Mouse (Mus musculus): ENCODE measurements at regions not wholly inside any gene's neighbourhood (a gene's known extent, or its start where the extent isn't known, plus 50 kb on each side); places are given as distances from the start of the nearest gene placed in this dataset.

- no peak for DNase-seq (ENCODE audit: low spot score)
These were observed 145.9 kb upstream of the Thbs1 start for GRCm38 (mm10) chr2:117965758-117966157.

GRCm38 (mm10) chr2:117968731-117969130 is 142.9 kb upstream of the Thbs1 start:
- no peak for DNase-seq (ENCODE audit: low spot score)

GRCm38 (mm10) chr2:117970631-117971030 is 141.0 kb upstream of the Thbs1 start:
- DNase-seq (ENCODE audit: low spot score), result no peak

GRCm38 (mm10) chr2:117977033-117977432 is 134.6 kb upstream of the Thbs1 start:
- no peak for DNase-seq (ENCODE audit: low spot score)

GRCm38 (mm10) chr2:117980856-117981255 is 130.8 kb upstream of the Thbs1 start:
- DNase-seq (ENCODE audit: low spot score), result no peak

GRCm38 (mm10) chr2:117984569-117984968 is 127.1 kb upstream of the Thbs1 start:
- DNase-seq (ENCODE audit: low spot score), result no peak

GRCm38 (mm10) chr2:117987426-117988215 is 124.1 kb upstream of the Thbs1 start:
- no peak for DNase-seq (ENCODE audit: low spot score)

- no peak for DNase-seq (ENCODE audit: low spot score)
These were observed 123.1 kb upstream of the Thbs1 start for GRCm38 (mm10) chr2:117988396-117989173.

- DNase-seq (ENCODE audit: low spot score), result no peak
These were observed 122.5 kb upstream of the Thbs1 start for GRCm38 (mm10) chr2:117989215-117989614.

GRCm38 (mm10) chr2:117996130-117997083 is 115.3 kb upstream of the Thbs1 start:
- DNase-seq (ENCODE audit: low spot score), result no peak

GRCm38 (mm10) chr2:117999641-118000040 is 112.0 kb upstream of the Thbs1 start:
- no peak for DNase-seq (ENCODE audit: low spot score)

- no peak for DNase-seq (ENCODE audit: low spot score)
These were observed 107.5 kb upstream of the Thbs1 start for GRCm38 (mm10) chr2:118004191-118004590.

- DNase-seq (ENCODE audit: low spot score), result no peak
These were observed 103.9 kb upstream of the Thbs1 start for GRCm38 (mm10) chr2:118007539-118008427.

GRCm38 (mm10) chr2:118011679-118012078 is 100.0 kb upstream of the Thbs1 start:
- no peak for DNase-seq (ENCODE audit: low spot score)

GRCm38 (mm10) chr2:118012211-118012610 is 99.5 kb upstream of the Thbs1 start:
- no peak for DNase-seq (ENCODE audit: low spot score)

- no peak for DNase-seq (ENCODE audit: low spot score)
These were observed 98.5 kb upstream of the Thbs1 start for GRCm38 (mm10) chr2:118013156-118013555.

GRCm38 (mm10) chr2:118015182-118015581 is 96.5 kb upstream of the Thbs1 start:
- no peak for DNase-seq (ENCODE audit: low spot score)

- DNase-seq (ENCODE audit: low spot score), result no peak
These were observed 85.6 kb upstream of the Thbs1 start for GRCm38 (mm10) chr2:118025829-118026735.

GRCm38 (mm10) chr2:118028881-118029280 is 82.8 kb upstream of the Thbs1 start:
- DNase-seq (ENCODE audit: low spot score), result no peak

Data from testis, postnatal 10 days (tissue).